Mouse (Mus musculus) midbrain, embryonic 15.5 days (tissue): ENCODE data around the gene Cotl1. TPM values are rescaled to one million over a fixed set of nuclear protein-coding genes. Genes with fewer than 3 reads are reported as not detected.

Experiments used
- polyA plus RNA-seq: library from polyadenylated mRNA; unstranded; fragments of >200 nt; fragmentation: Nextera tagmentation; extraction: Ambion mirVana; gene quantifications from 2 replicates; pipeline ENCODE4 v1.2.1, GENCODE M21; 2015

The Cotl1 gene
- polyA plus RNA-seq, 1 experiment from 2014 or later: 134 TPM

Other genes with a start within 250 kb of the Cotl1 start
- 16.6 and 17.7 TPM in 2 replicates for gene Taf1c, start 235.3 kb downstream of the Cotl1 start, polyA plus RNA-seq
- gene Adad2, start 227.8 kb downstream of the Cotl1 start, polyA plus RNA-seq: 0.23 and 0.31 TPM in 2 replicates
- gene Kcng4, start 204.9 kb downstream of the Cotl1 start, polyA plus RNA-seq: 0.14 and 0.33 TPM in 2 replicates
- gene Wfdc1, start 174.2 kb downstream of the Cotl1 start, polyA plus RNA-seq: 4.6 and 7.1 TPM in 2 replicates
- 0.11 and 0.19 TPM in 2 replicates for gene Atp2c2, start 140.5 kb downstream of the Cotl1 start, polyA plus RNA-seq
- gene Tldc1, start 62.1 kb downstream of the Cotl1 start, polyA plus RNA-seq: 11.4 and 11.8 TPM in 2 replicates
- 18.3 and 20.2 TPM in 2 replicates for gene Klhl36, start 21.7 kb upstream of the Cotl1 start, polyA plus RNA-seq
- gene Usp10, start 69.8 kb upstream of the Cotl1 start, polyA plus RNA-seq: 151 and 155 TPM in 2 replicates
- gene Gm20388, start 70.3 kb upstream of the Cotl1 start, polyA plus RNA-seq: 5.6 TPM in 1 of 2 replicates, not detected in the other
- gene Crispld2, start 151.9 kb upstream of the Cotl1 start, polyA plus RNA-seq: 2.9 TPM in 2 replicates